Mouse (Mus musculus) NIH3T3 (cell line): ENCODE data around the gene Pkd1.

Source experiments
- DNase-seq: peaks from one replicate; pipeline ENCODE4 v3.0.0-alpha.2; 2012; ENCODE audit warnings: low read depth

Gene Pkd1

GRCm38 (mm10) chr17:24604557-24604956 is 54.9 kb downstream of the Pkd1 start:
- DNase-seq = no peak

- no peak for DNase-seq
Observed at GRCm38 (mm10) chr17:24608370-24608769, 58.7 kb downstream of the Pkd1 start.

- no peak for DNase-seq
Observed at GRCm38 (mm10) chr17:24608874-24609273, 59.2 kb downstream of the Pkd1 start.

- DNase-seq = no peak
Observed at GRCm38 (mm10) chr17:24610711-24611110, 61.1 kb downstream of the Pkd1 start.

GRCm38 (mm10) chr17:24617561-24618194 is 68.0 kb downstream of the Pkd1 start:
- peak; percentile 75 for DNase-seq

GRCm38 (mm10) chr17:24625472-24625871 is 75.8 kb downstream of the Pkd1 start:
- no peak for DNase-seq

GRCm38 (mm10) chr17:24628646-24629045 is 79.0 kb downstream of the Pkd1 start:
- DNase-seq = peak; percentile 83

GRCm38 (mm10) chr17:24630072-24630471 is 80.4 kb downstream of the Pkd1 start:
- no peak for DNase-seq

- peak; percentile 89 for DNase-seq
Observed at GRCm38 (mm10) chr17:24632167-24632812, 82.7 kb downstream of the Pkd1 start, which contains the start of the genes Tsc2 and Nthl1. Gene Tsc2 (minus strand): TSS chr17:24632630. Gene Nthl1 (plus strand): TSS chr17:24632680.

- peak; percentile 91 for DNase-seq
Observed at GRCm38 (mm10) chr17:24632813-24633449, 83.3 kb downstream of the Pkd1 start.

GRCm38 (mm10) chr17:24633831-24634230 is 84.2 kb downstream of the Pkd1 start:
- DNase-seq = no peak

- no peak for DNase-seq
Observed at GRCm38 (mm10) chr17:24635024-24635423, 85.4 kb downstream of the Pkd1 start.

GRCm38 (mm10) chr17:24635694-24636093 is 86.1 kb downstream of the Pkd1 start:
- no peak for DNase-seq

GRCm38 (mm10) chr17:24636781-24637481 is 87.3 kb downstream of the Pkd1 start:
- DNase-seq = no peak

GRCm38 (mm10) chr17:24638214-24638613 is 88.6 kb downstream of the Pkd1 start:
- DNase-seq = no peak

- no peak for DNase-seq
Observed at GRCm38 (mm10) chr17:24638840-24639239, 89.2 kb downstream of the Pkd1 start.

GRCm38 (mm10) chr17:24639571-24639988 is 89.9 kb downstream of the Pkd1 start:
- peak; percentile 92 for DNase-seq

- DNase-seq = no peak
Observed at GRCm38 (mm10) chr17:24640119-24640518, 90.5 kb downstream of the Pkd1 start.

GRCm38 (mm10) chr17:24640581-24640980 is 90.9 kb downstream of the Pkd1 start:
- no peak for DNase-seq

- DNase-seq = no peak
Observed at GRCm38 (mm10) chr17:24641944-24642343, 92.3 kb downstream of the Pkd1 start.

GRCm38 (mm10) chr17:24642791-24643343 is 93.2 kb downstream of the Pkd1 start:
- DNase-seq = no peak

- peak; percentile 48 for DNase-seq
Observed at GRCm38 (mm10) chr17:24644030-24644715, 94.5 kb downstream of the Pkd1 start.
